Mouse (Mus musculus): ENCODE measurements around the gene Myh11. TPM values are rescaled to one million over a fixed set of nuclear protein-coding genes. Genes with fewer than 3 reads are reported as not detected.

Gene Myh11
- polyA plus RNA-seq, 2 experiments = 1.2 to 1.5 TPM

GRCm38 (mm10) chr16:14185516-14185915 lies 105.7 kb downstream of the Myh11 start:
- H3K4me1 ChIP-seq (ENCODE audit: control insufficient read depth, insufficient read depth, low read length) = no peaks in the 10 kb centered on the region
- H3K27ac ChIP-seq (replicated peaks; ENCODE audit: low read depth, low read length) = no peak overlapping the region
- H3K9me3 ChIP-seq (ENCODE audit: control insufficient read depth, low read length) = no peaks in the 10 kb centered on the region
- no peak overlapping the region for H3K4me3 ChIP-seq (replicated peaks; ENCODE audit: low read length)
- no peak overlapping the region for H3K9ac ChIP-seq (ENCODE audit: low read depth, low read length, severe bottlenecking)
- no peaks in the 10 kb centered on the region for H3K27me3 ChIP-seq (ENCODE audit: control insufficient read depth, insufficient read depth, low read length)
- DNase-seq (ENCODE audit: low spot score) (no peak), ATAC-seq (ENCODE audit: low FRiP score, low read depth) (no peak)
- peaks cover 97% of the 10 kb centered on the region for H3K36me3 ChIP-seq (ENCODE audit: control insufficient read depth, insufficient read depth, low read length)
- 93% methylated on average over 5 of the region's 5 CpGs for WGBS
- H3K4me2 ChIP-seq (replicated peaks; ENCODE audit: low read depth, low read length, severe bottlenecking) = no peak overlapping the region
- TF ChIP-seq POLR2A (IDR thresholded peaks at IDR 0.05; ENCODE audit: borderline replicate concordance, extremely low read depth, insufficient read depth, insufficient read length) = no peak

- WGBS = 90% methylated on average over 1 of the region's 1 CpGs
- Histone ChIP-seq H3K9me3 (ENCODE audit: control insufficient read depth, low read length) (no peaks in the 10 kb centered on the region), H3K36me3 (ENCODE audit: control insufficient read depth, insufficient read depth, low read length) (peaks cover 91% of the 10 kb centered on the region), H3K9ac (ENCODE audit: low read depth, low read length, severe bottlenecking) (no peak overlapping the region), H3K4me1 (ENCODE audit: control insufficient read depth, insufficient read depth, low read length) (no peaks in the 10 kb centered on the region), H3K27ac (replicated peaks; ENCODE audit: low read depth, low read length) (no peak overlapping the region), H3K4me2 (replicated peaks; ENCODE audit: low read depth, low read length, severe bottlenecking) (no peak overlapping the region), H3K27me3 (ENCODE audit: control insufficient read depth, insufficient read depth, low read length) (no peaks in the 10 kb centered on the region), H3K4me3 (replicated peaks; ENCODE audit: low read length) (no peak overlapping the region)
- ATAC-seq (ENCODE audit: low FRiP score, low read depth) (no peak), DNase-seq (ENCODE audit: low spot score) (no peak)
- no peak for TF ChIP-seq POLR2A (IDR thresholded peaks at IDR 0.05; ENCODE audit: borderline replicate concordance, extremely low read depth, insufficient read depth, insufficient read length)
These were observed 107.3 kb downstream of the Myh11 start for GRCm38 (mm10) chr16:14183856-14184255.

- no peak for ATAC-seq (ENCODE audit: low FRiP score, low read depth)
- 85% methylated on average over 5 of the region's 5 CpGs for WGBS
These were observed 108.8 kb downstream of the Myh11 start for GRCm38 (mm10) chr16:14182360-14182759.

GRCm38 (mm10) chr16:14180163-14180733 lies 110.9 kb downstream of the Myh11 start:
- Histone ChIP-seq H3K36me3 (ENCODE audit: control insufficient read depth, insufficient read depth, low read length) (peaks cover 90% of the 10 kb centered on the region), H3K27ac (replicated peaks; ENCODE audit: low read depth, low read length) (no peak overlapping the region), H3K9me3 (ENCODE audit: control insufficient read depth, low read length) (no peaks in the 10 kb centered on the region), H3K9ac (ENCODE audit: low read depth, low read length, severe bottlenecking) (no peak overlapping the region), H3K4me1 (ENCODE audit: control insufficient read depth, insufficient read depth, low read length) (no peaks in the 10 kb centered on the region), H3K4me2 (replicated peaks; ENCODE audit: low read depth, low read length, severe bottlenecking) (no peak overlapping the region), H3K4me3 (replicated peaks; ENCODE audit: low read length) (no peak overlapping the region), H3K27me3 (ENCODE audit: control insufficient read depth, insufficient read depth, low read length) (no peaks in the 10 kb centered on the region)
- no peak for TF ChIP-seq POLR2A (IDR thresholded peaks at IDR 0.05; ENCODE audit: borderline replicate concordance, extremely low read depth, insufficient read depth, insufficient read length)
- 89% methylated on average over 6 of the region's 6 CpGs for WGBS
- ATAC-seq (ENCODE audit: low FRiP score, low read depth) (no peak), DNase-seq (ENCODE audit: low spot score) (no peak)

More at GRCm38 (mm10) chr16:14182360-14182759, 108.8 kb downstream of the Myh11 start:
- no peak overlapping the region for H3K27ac ChIP-seq (replicated peaks; ENCODE audit: low read depth, low read length)
- DNase-seq (ENCODE audit: low spot score) = no peak
- no peaks in the 10 kb centered on the region for H3K27me3 ChIP-seq (ENCODE audit: control insufficient read depth, insufficient read depth, low read length)
- H3K4me3 ChIP-seq (replicated peaks; ENCODE audit: low read length) = no peak overlapping the region
- H3K36me3 ChIP-seq (ENCODE audit: control insufficient read depth, insufficient read depth, low read length) = peaks cover 89% of the 10 kb centered on the region
- no peak overlapping the region for H3K4me2 ChIP-seq (replicated peaks; ENCODE audit: low read depth, low read length, severe bottlenecking)
- no peaks in the 10 kb centered on the region for H3K4me1 ChIP-seq (ENCODE audit: control insufficient read depth, insufficient read depth, low read length)
- no peaks in the 10 kb centered on the region for H3K9me3 ChIP-seq (ENCODE audit: control insufficient read depth, low read length)
- H3K9ac ChIP-seq (ENCODE audit: low read depth, low read length, severe bottlenecking) = no peak overlapping the region
- no peak for TF ChIP-seq POLR2A (IDR thresholded peaks at IDR 0.05; ENCODE audit: borderline replicate concordance, extremely low read depth, insufficient read depth, insufficient read length)

- Histone ChIP-seq H3K27me3 (ENCODE audit: control insufficient read depth, insufficient read depth, low read length) (no peaks in the 10 kb centered on the region), H3K4me2 (replicated peaks; ENCODE audit: low read depth, low read length, severe bottlenecking) (no peak overlapping the region), H3K9me3 (ENCODE audit: control insufficient read depth, low read length) (no peaks in the 10 kb centered on the region), H3K4me3 (replicated peaks; ENCODE audit: low read length) (no peak overlapping the region), H3K27ac (replicated peaks; ENCODE audit: low read depth, low read length) (no peak overlapping the region), H3K9ac (ENCODE audit: low read depth, low read length, severe bottlenecking) (no peak overlapping the region), H3K36me3 (ENCODE audit: control insufficient read depth, insufficient read depth, low read length) (peaks cover 90% of the 10 kb centered on the region), H3K4me1 (ENCODE audit: control insufficient read depth, insufficient read depth, low read length) (no peaks in the 10 kb centered on the region)
- 76% methylated on average over 3 of the region's 3 CpGs for WGBS
- TF ChIP-seq POLR2A (IDR thresholded peaks at IDR 0.05; ENCODE audit: borderline replicate concordance, extremely low read depth, insufficient read depth, insufficient read length) = no peak
- ATAC-seq (ENCODE audit: low FRiP score, low read depth) = no peak
- no peak for DNase-seq (ENCODE audit: low spot score)
These were observed 113.1 kb downstream of the Myh11 start for GRCm38 (mm10) chr16:14178041-14178440.
